Mouse (Mus musculus): ENCODE data around the gene Csf2rb2. TPM values are rescaled to one million over a fixed set of nuclear protein-coding genes. Genes with fewer than 3 reads are reported as not detected.
"Not testable (repeated sequence)": the region's sequence is repeated elsewhere in the genome, so short reads cannot be mapped to it uniquely, and the experiment has no call there.

Gene Csf2rb2
- polyA plus RNA-seq, 1 experiment from 2014 or later = 1.9 TPM

GRCm38 (mm10) chr15:78331523-78332340, 26.2 kb upstream of the Csf2rb2 start:
- H3K27ac ChIP-seq (ENCODE audit: low read length) = no peak overlapping the region
- no peak overlapping the region for H3K4me2 ChIP-seq (ENCODE audit: low read depth, low read length)

GRCm38 (mm10) chr15:78330706-78331105, 25.2 kb upstream of the Csf2rb2 start:
- H3K27ac ChIP-seq (ENCODE audit: low read length) = no peak overlapping the region
- ATAC-seq (ENCODE audit: low read depth) = no peak
- no peaks in the 10 kb centered on the region for H3K4me1 ChIP-seq (ENCODE audit: control insufficient read depth, low read depth, low read length)
- no peaks in the 10 kb centered on the region for H3K27me3 ChIP-seq (ENCODE audit: control insufficient read depth, insufficient read depth, low read depth, low read length)
- WGBS (ENCODE audit: insufficient replicate concordance) = 69% methylated on average over 4 of the region's 4 CpGs
- H3K9ac ChIP-seq (ENCODE audit: low read depth, low read length) = no peak overlapping the region
- no peaks in the 10 kb centered on the region for H3K9me3 ChIP-seq (replicated peaks; ENCODE audit: control insufficient read depth, low read length)
- no peak overlapping the region for H3K4me2 ChIP-seq (ENCODE audit: low read depth, low read length)
- no peak overlapping the region for H3K4me3 ChIP-seq (ENCODE audit: low read depth, low read length)
- H3K36me3 ChIP-seq (ENCODE audit: control insufficient read depth, insufficient read depth) = no peaks in the 10 kb centered on the region

More at GRCm38 (mm10) chr15:78331523-78332340, 26.2 kb upstream of the Csf2rb2 start:
- no peak for ATAC-seq (ENCODE audit: low read depth)
- WGBS (ENCODE audit: insufficient replicate concordance) = 35% methylated on average over 5 of the region's 5 CpGs
- H3K27me3 ChIP-seq (ENCODE audit: control insufficient read depth, insufficient read depth, low read depth, low read length) = no peaks in the 10 kb centered on the region
- no peaks in the 10 kb centered on the region for H3K9me3 ChIP-seq (replicated peaks; ENCODE audit: control insufficient read depth, low read length)
- H3K4me1 ChIP-seq (ENCODE audit: control insufficient read depth, low read depth, low read length) = no peaks in the 10 kb centered on the region
- H3K4me3 ChIP-seq (ENCODE audit: low read depth, low read length) = no peak overlapping the region
- no peak overlapping the region for H3K9ac ChIP-seq (ENCODE audit: low read depth, low read length)
- H3K36me3 ChIP-seq (ENCODE audit: control insufficient read depth, insufficient read depth) = no peaks in the 10 kb centered on the region

GRCm38 (mm10) chr15:78329972-78330371, 24.5 kb upstream of the Csf2rb2 start:
- not testable (repeated sequence) for H3K4me3 ChIP-seq (ENCODE audit: low read depth, low read length); H3K9ac ChIP-seq (ENCODE audit: low read depth, low read length); H3K9me3 ChIP-seq (replicated peaks; ENCODE audit: control insufficient read depth, low read length); H3K36me3 ChIP-seq (ENCODE audit: control insufficient read depth, insufficient read depth); H3K4me1 ChIP-seq (ENCODE audit: control insufficient read depth, low read depth, low read length); H3K4me2 ChIP-seq (ENCODE audit: low read depth, low read length); H3K27ac ChIP-seq (ENCODE audit: low read length); ATAC-seq (ENCODE audit: low read depth); H3K27me3 ChIP-seq (ENCODE audit: control insufficient read depth, insufficient read depth, low read depth, low read length)
- WGBS (ENCODE audit: insufficient replicate concordance) = 32% methylated on average over 6 of the region's 6 CpGs

GRCm38 (mm10) chr15:78328520-78329097, 23.1 kb upstream of the Csf2rb2 start:
- no peaks in the 10 kb centered on the region for H3K27me3 ChIP-seq (ENCODE audit: control insufficient read depth, insufficient read depth, low read depth, low read length)
- no peak overlapping the region for H3K27ac ChIP-seq (ENCODE audit: low read length)
- H3K9ac ChIP-seq (ENCODE audit: low read depth, low read length) = no peak overlapping the region
- no peaks in the 10 kb centered on the region for H3K4me1 ChIP-seq (ENCODE audit: control insufficient read depth, low read depth, low read length)
- WGBS (ENCODE audit: insufficient replicate concordance) = 75% methylated on average over 3 of the region's 3 CpGs
- no peak overlapping the region for H3K4me2 ChIP-seq (ENCODE audit: low read depth, low read length)
- ATAC-seq (ENCODE audit: low read depth) = no peak
- no peaks in the 10 kb centered on the region for H3K9me3 ChIP-seq (replicated peaks; ENCODE audit: control insufficient read depth, low read length)
- H3K4me3 ChIP-seq (ENCODE audit: low read depth, low read length) = no peak overlapping the region
- no peaks in the 10 kb centered on the region for H3K36me3 ChIP-seq (ENCODE audit: control insufficient read depth, insufficient read depth)

GRCm38 (mm10) chr15:78327753-78328341, 22.3 kb upstream of the Csf2rb2 start:
- H3K27me3 ChIP-seq (ENCODE audit: control insufficient read depth, insufficient read depth, low read depth, low read length); H3K36me3 ChIP-seq (ENCODE audit: control insufficient read depth, insufficient read depth); H3K4me3 ChIP-seq (ENCODE audit: low read depth, low read length); H3K4me1 ChIP-seq (ENCODE audit: control insufficient read depth, low read depth, low read length); H3K27ac ChIP-seq (ENCODE audit: low read length); ATAC-seq (ENCODE audit: low read depth); H3K4me2 ChIP-seq (ENCODE audit: low read depth, low read length); H3K9ac ChIP-seq (ENCODE audit: low read depth, low read length); H3K9me3 ChIP-seq (replicated peaks; ENCODE audit: control insufficient read depth, low read length): not testable (repeated sequence)
- 51% methylated on average over 6 of the region's 6 CpGs for WGBS (ENCODE audit: insufficient replicate concordance)

GRCm38 (mm10) chr15:78326747-78327146, 21.2 kb upstream of the Csf2rb2 start:
- Histone ChIP-seq H3K9me3 (replicated peaks; ENCODE audit: control insufficient read depth, low read length) (no peaks in the 10 kb centered on the region), H3K9ac (ENCODE audit: low read depth, low read length) (no peak overlapping the region), H3K27ac (ENCODE audit: low read length) (no peak overlapping the region), H3K36me3 (ENCODE audit: control insufficient read depth, insufficient read depth) (no peaks in the 10 kb centered on the region), H3K4me3 (ENCODE audit: low read depth, low read length) (peak overlapping the region; percentile 48), H3K4me1 (ENCODE audit: control insufficient read depth, low read depth, low read length) (no peaks in the 10 kb centered on the region), H3K27me3 (ENCODE audit: control insufficient read depth, insufficient read depth, low read depth, low read length) (no peaks in the 10 kb centered on the region), H3K4me2 (ENCODE audit: low read depth, low read length) (peak overlapping the region; percentile 17; the same call in 1 of the 2 replicates)
- ATAC-seq (ENCODE audit: low read depth) = no peak
- WGBS (ENCODE audit: insufficient replicate concordance) = 73% methylated on average over 10 of the region's 10 CpGs

- 0 out of 2 replicates have a peak within 1 kb of the TSS, but pooled peaks have one; percentile 28 for H3K9ac ChIP-seq (ENCODE audit: low read depth, low read length)
- H3K9me3 ChIP-seq (replicated peaks; ENCODE audit: control insufficient read depth, low read length) = no peaks in the 10 kb centered on the region
- H3K36me3 ChIP-seq (ENCODE audit: control insufficient read depth, insufficient read depth) = no peaks in the 10 kb centered on the region
- peaks cover 2% of the 10 kb centered on the region; the same call in 1 of the 2 replicates for H3K4me1 ChIP-seq (ENCODE audit: control insufficient read depth, low read depth, low read length)
- peak within 1 kb of the TSS; percentile 25; the same call in 1 of the 2 replicates for H3K27ac ChIP-seq (ENCODE audit: low read length)
- 17% methylated on average over 11 of the region's 11 CpGs for WGBS (ENCODE audit: insufficient replicate concordance)
- no peak within 1 kb of the TSS for H3K4me2 ChIP-seq (ENCODE audit: low read depth, low read length)
- H3K4me3 ChIP-seq (ENCODE audit: low read depth, low read length) = peak within 1 kb of the TSS; percentile 48
- no peaks in the 10 kb centered on the region for H3K27me3 ChIP-seq (ENCODE audit: control insufficient read depth, insufficient read depth, low read depth, low read length)
- 0 out of 2 replicates have a peak, but pooled peaks have one; percentile 30 for ATAC-seq (ENCODE audit: low read depth)
Measured at GRCm38 (mm10) chr15:78325671-78326339, 20.3 kb upstream of the Csf2rb2 start, which contains the start of gene Csf2rb. TSS of gene Csf2rb (plus strand) at chr15:78325752.

GRCm38 (mm10) chr15:78324294-78324693, 18.8 kb upstream of the Csf2rb2 start:
- no peaks in the 10 kb centered on the region for H3K27me3 ChIP-seq (ENCODE audit: control insufficient read depth, insufficient read depth, low read depth, low read length)
- H3K4me2 ChIP-seq (ENCODE audit: low read depth, low read length) = no peak overlapping the region
- no peaks in the 10 kb centered on the region for H3K9me3 ChIP-seq (replicated peaks; ENCODE audit: control insufficient read depth, low read length)
- no peak overlapping the region for H3K4me3 ChIP-seq (ENCODE audit: low read depth, low read length)
- no peak overlapping the region for H3K9ac ChIP-seq (ENCODE audit: low read depth, low read length)
- 35% methylated on average over 2 of the region's 2 CpGs for WGBS (ENCODE audit: insufficient replicate concordance)
- no peak overlapping the region for H3K27ac ChIP-seq (ENCODE audit: low read length)
- no peaks in the 10 kb centered on the region for H3K36me3 ChIP-seq (ENCODE audit: control insufficient read depth, insufficient read depth)
- ATAC-seq (ENCODE audit: low read depth) = no peak
- H3K4me1 ChIP-seq (ENCODE audit: control insufficient read depth, low read depth, low read length) = peaks cover 2% of the 10 kb centered on the region
